Mouse (Mus musculus): ENCODE measurements at regions not wholly inside any gene's neighbourhood (a gene's known extent, or its start where the extent isn't known, plus 50 kb on each side); places are given as distances from the start of the nearest gene placed in this dataset.

GRCm38 (mm10) chr2:8562948-8563347 lies 1053.6 kb upstream of the Celf2 start:
- no peak for DNase-seq (ENCODE audit: low spot score)
- no peaks in the 10 kb centered on the region for H3K27me3 ChIP-seq (ENCODE audit: low read depth, poor library complexity, severe bottlenecking)
- WGBS = 87% methylated on average over 6 of the region's 6 CpGs

GRCm38 (mm10) chr2:8546116-8546515 lies 1036.8 kb upstream of the Celf2 start:
- Histone ChIP-seq H3K27me3 (ENCODE audit: low read depth, poor library complexity, severe bottlenecking) (no peaks in the 10 kb centered on the region), H3K4me3 (no peak overlapping the region), H3K4me1 (no peaks in the 10 kb centered on the region), H3K9me3 (replicated peaks) (no peaks in the 10 kb centered on the region), H3K36me3 (no peaks in the 10 kb centered on the region), H3K27ac (no peak overlapping the region)
- no peak for DNase-seq (ENCODE audit: low spot score)

More at GRCm38 (mm10) chr2:8562948-8563347, 1053.6 kb upstream of the Celf2 start:
- no peak overlapping the region for H3K27ac ChIP-seq
- H3K36me3 ChIP-seq = no peaks in the 10 kb centered on the region
- H3K9me3 ChIP-seq (replicated peaks) = no peaks in the 10 kb centered on the region
- H3K4me1 ChIP-seq = no peaks in the 10 kb centered on the region
- H3K4me3 ChIP-seq = no peak overlapping the region

- H3K4me1 ChIP-seq = no peaks in the 10 kb centered on the region
- H3K27ac ChIP-seq = no peak overlapping the region
- H3K4me3 ChIP-seq = no peak overlapping the region
- H3K27me3 ChIP-seq (ENCODE audit: low read depth, poor library complexity, severe bottlenecking) = no peaks in the 10 kb centered on the region
- H3K36me3 ChIP-seq = no peaks in the 10 kb centered on the region
- 24% methylated on average over 1 of the region's 1 CpGs for WGBS
- no peaks in the 10 kb centered on the region for H3K9me3 ChIP-seq (replicated peaks)
- no peak for DNase-seq (ENCODE audit: low spot score)
Observed at GRCm38 (mm10) chr2:8536842-8537241, 1027.5 kb upstream of the Celf2 start.

DNA sequence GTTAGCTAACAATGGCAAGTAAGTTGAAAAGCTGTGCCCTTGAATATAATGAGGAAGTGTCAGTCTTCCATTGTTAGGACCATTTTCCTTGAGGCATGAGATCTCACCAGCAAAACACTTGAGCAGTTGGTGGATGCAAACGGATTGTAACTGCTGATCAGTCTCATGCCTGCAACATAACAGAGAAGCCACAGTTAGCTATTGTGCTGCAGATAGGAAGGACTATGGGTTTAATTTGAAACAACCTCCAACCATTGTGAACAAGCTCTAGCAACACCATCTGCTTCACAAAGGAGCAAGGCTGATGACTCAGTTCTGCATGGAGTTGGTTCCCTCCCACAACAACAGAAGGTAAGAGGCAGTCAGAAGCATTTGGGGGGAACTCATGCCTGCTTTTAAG lies 989.1 kb upstream of the Celf2 start:
- no peak for DNase-seq (ENCODE audit: low spot score)
- H3K27ac ChIP-seq = no peak overlapping the region

DNA sequence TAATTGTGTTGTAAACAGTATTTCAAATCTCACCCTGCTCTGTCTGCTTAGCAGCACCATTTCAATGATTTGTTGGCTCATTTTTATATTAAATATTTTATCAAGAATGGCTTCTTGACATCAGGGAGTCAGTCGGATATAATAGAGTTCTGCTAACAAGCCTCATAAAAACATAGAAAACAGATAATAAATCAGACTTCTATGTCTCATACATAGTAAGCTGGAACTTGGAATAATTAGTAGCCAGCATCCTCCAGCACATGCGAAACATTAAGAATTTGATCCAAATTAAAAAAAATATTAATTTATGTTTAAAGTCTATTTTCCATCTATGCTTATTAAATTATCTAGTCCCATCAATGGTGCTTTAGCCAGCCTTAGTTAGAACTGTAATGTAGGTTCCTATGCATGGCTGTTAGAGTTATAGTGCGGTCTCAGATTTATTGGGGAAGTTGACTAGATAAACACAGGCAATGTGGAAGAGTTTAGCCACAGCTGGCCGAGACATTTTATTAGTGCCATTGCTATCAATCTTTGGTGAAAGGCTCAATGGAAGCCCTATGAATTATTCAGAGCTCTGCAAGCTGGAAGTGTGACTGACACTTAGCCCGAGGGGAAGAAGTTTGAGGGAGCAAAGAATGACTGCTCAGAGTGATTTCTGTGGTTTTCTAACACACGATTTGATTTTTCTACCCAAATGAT lies 968.6 kb upstream of the Celf2 start:
- DNase-seq (ENCODE audit: low spot score) = no peak
- Histone ChIP-seq H3K4me3 (no peak overlapping the region), H3K9me3 (replicated peaks) (no peaks in the 10 kb centered on the region), H3K4me1 (no peaks in the 10 kb centered on the region), H3K36me3 (no peaks in the 10 kb centered on the region), H3K27ac (no peak overlapping the region), H3K27me3 (ENCODE audit: low read depth, poor library complexity, severe bottlenecking) (no peaks in the 10 kb centered on the region)
- 64% methylated on average over 6 of the region's 6 CpGs for WGBS

More for the DNA sequence above, 989.1 kb upstream of the Celf2 start:
- H3K4me3 ChIP-seq = no peak overlapping the region
- no peaks in the 10 kb centered on the region for H3K4me1 ChIP-seq
- no peaks in the 10 kb centered on the region for H3K27me3 ChIP-seq (ENCODE audit: low read depth, poor library complexity, severe bottlenecking)
- 45% methylated on average over 1 of the region's 1 CpGs for WGBS
- H3K9me3 ChIP-seq (replicated peaks) = no peaks in the 10 kb centered on the region
- no peaks in the 10 kb centered on the region for H3K36me3 ChIP-seq

- DNase-seq (ENCODE audit: low spot score) = no peak
- Histone ChIP-seq H3K36me3 (no peaks in the 10 kb centered on the region), H3K9me3 (replicated peaks) (no peaks in the 10 kb centered on the region), H3K4me1 (no peaks in the 10 kb centered on the region), H3K27ac (no peak overlapping the region), H3K27me3 (ENCODE audit: low read depth, poor library complexity, severe bottlenecking) (no peaks in the 10 kb centered on the region), H3K4me3 (no peak overlapping the region)
- WGBS = 88% methylated on average over 1 of the region's 1 CpGs
Observed at GRCm38 (mm10) chr2:8470546-8470945, 961.2 kb upstream of the Celf2 start.

GRCm38 (mm10) chr2:8468989-8469388 lies 959.6 kb upstream of the Celf2 start:
- no peak overlapping the region for H3K27ac ChIP-seq

DNA sequence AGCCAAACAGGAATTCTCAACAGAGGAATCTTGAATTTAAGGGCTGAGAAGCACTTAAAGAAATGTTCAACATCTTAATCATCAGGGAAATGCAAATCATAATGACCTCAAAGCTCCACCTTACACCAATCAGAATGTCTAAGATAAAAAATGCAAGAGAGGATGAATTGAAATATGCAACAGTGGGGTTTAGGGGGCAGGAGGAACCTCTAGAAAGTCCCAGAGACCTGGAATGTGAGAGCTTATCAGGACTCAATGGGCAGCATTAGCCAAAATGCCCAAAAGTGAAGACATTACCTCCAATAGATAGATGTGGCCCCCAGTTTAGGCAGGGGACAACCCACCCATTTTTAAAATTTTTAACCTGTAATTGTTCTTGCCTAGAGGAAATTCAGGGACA lies 959.0 kb upstream of the Celf2 start:
- no peak overlapping the region for H3K27ac ChIP-seq
- no peak for DNase-seq (ENCODE audit: low spot score)
- no peak overlapping the region for H3K4me3 ChIP-seq
- H3K36me3 ChIP-seq = no peaks in the 10 kb centered on the region
- H3K9me3 ChIP-seq (replicated peaks) = no peaks in the 10 kb centered on the region
- no peaks in the 10 kb centered on the region for H3K4me1 ChIP-seq
- no peaks in the 10 kb centered on the region for H3K27me3 ChIP-seq (ENCODE audit: low read depth, poor library complexity, severe bottlenecking)

More at GRCm38 (mm10) chr2:8468989-8469388, 959.6 kb upstream of the Celf2 start:
- Histone ChIP-seq H3K27me3 (ENCODE audit: low read depth, poor library complexity, severe bottlenecking) (no peaks in the 10 kb centered on the region), H3K4me1 (no peaks in the 10 kb centered on the region), H3K36me3 (no peaks in the 10 kb centered on the region), H3K4me3 (no peak overlapping the region), H3K9me3 (replicated peaks) (no peaks in the 10 kb centered on the region)
- WGBS = 48% methylated on average over 2 of the region's 2 CpGs
- no peak for DNase-seq (ENCODE audit: low spot score)

DNA sequence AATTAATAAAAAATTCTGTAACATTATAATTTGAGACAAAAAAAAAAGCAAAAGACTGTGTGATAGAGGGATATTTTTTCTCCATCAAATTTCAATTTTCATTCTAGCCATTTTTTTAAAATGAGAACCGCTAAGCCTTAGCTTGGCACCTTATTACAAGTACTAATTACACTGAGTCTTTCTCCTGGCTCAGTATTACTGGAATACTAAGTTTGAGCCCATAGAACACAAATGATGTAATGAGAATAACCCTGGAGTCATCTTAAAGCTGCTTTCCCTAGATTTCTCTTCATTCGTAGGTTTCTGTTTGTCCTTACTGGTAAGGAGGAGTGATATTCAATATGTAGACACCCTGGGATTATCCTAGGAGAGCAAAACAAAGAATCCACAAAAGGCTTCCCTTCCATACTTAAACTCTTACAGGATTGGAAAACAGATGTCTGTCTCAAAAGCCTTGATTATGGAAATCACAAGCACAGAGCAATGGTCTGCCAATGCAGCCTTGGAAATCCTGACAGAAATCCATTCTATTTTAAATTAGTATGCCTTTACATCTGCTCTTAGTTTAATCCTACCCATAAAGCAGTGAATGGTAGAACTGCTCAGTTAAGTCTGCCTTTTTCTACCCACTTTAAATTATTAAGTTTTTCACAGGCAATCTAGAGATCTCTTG lies 958.3 kb upstream of the Celf2 start:
- 79% methylated on average over 2 of the region's 2 CpGs for WGBS
- Histone ChIP-seq H3K9me3 (replicated peaks) (no peaks in the 10 kb centered on the region), H3K4me1 (no peaks in the 10 kb centered on the region), H3K27me3 (ENCODE audit: low read depth, poor library complexity, severe bottlenecking) (no peaks in the 10 kb centered on the region), H3K36me3 (no peaks in the 10 kb centered on the region), H3K4me3 (no peak overlapping the region), H3K27ac (no peak overlapping the region)
- no peak for DNase-seq (ENCODE audit: low spot score)

GRCm38 (mm10) chr2:8452566-8453243 lies 943.3 kb upstream of the Celf2 start:
- Histone ChIP-seq H3K4me3 (no peak overlapping the region), H3K4me1 (no peaks in the 10 kb centered on the region), H3K27me3 (ENCODE audit: low read depth, poor library complexity, severe bottlenecking) (no peaks in the 10 kb centered on the region), H3K27ac (no peak overlapping the region), H3K9me3 (replicated peaks) (no peaks in the 10 kb centered on the region), H3K36me3 (no peaks in the 10 kb centered on the region)
- WGBS = 73% methylated on average over 3 of the region's 3 CpGs
- no peak for DNase-seq (ENCODE audit: low spot score)

- Histone ChIP-seq H3K9me3 (replicated peaks) (no peaks in the 10 kb centered on the region), H3K36me3 (no peaks in the 10 kb centered on the region), H3K4me1 (no peaks in the 10 kb centered on the region), H3K4me3 (no peak overlapping the region), H3K27ac (no peak overlapping the region), H3K27me3 (ENCODE audit: low read depth, poor library complexity, severe bottlenecking) (no peaks in the 10 kb centered on the region)
- DNase-seq (ENCODE audit: low spot score) = no peak
- 78% methylated on average over 1 of the region's 1 CpGs for WGBS
Observed at GRCm38 (mm10) chr2:8441230-8441629, 931.9 kb upstream of the Celf2 start.

GRCm38 (mm10) chr2:8429652-8430343 lies 920.4 kb upstream of the Celf2 start:
- no peaks in the 10 kb centered on the region for H3K9me3 ChIP-seq (replicated peaks)
- H3K4me1 ChIP-seq = no peaks in the 10 kb centered on the region
- DNase-seq (ENCODE audit: low spot score) = no peak
- H3K27ac ChIP-seq = no peak overlapping the region
- H3K4me3 ChIP-seq = no peak overlapping the region
- 77% methylated on average over 5 of the region's 5 CpGs for WGBS
- H3K36me3 ChIP-seq = no peaks in the 10 kb centered on the region
- no peaks in the 10 kb centered on the region for H3K27me3 ChIP-seq (ENCODE audit: low read depth, poor library complexity, severe bottlenecking)

- H3K4me3 ChIP-seq = no peak overlapping the region
- DNase-seq (ENCODE audit: low spot score) = no peak
- WGBS = 68% methylated on average over 2 of the region's 2 CpGs
- H3K36me3 ChIP-seq = no peaks in the 10 kb centered on the region
- H3K9me3 ChIP-seq (replicated peaks) = no peaks in the 10 kb centered on the region
- no peaks in the 10 kb centered on the region for H3K27me3 ChIP-seq (ENCODE audit: low read depth, poor library complexity, severe bottlenecking)
- no peak overlapping the region for H3K27ac ChIP-seq
- no peaks in the 10 kb centered on the region for H3K4me1 ChIP-seq
Observed at GRCm38 (mm10) chr2:8428145-8428544, 918.8 kb upstream of the Celf2 start.
